Mouse (Mus musculus): ENCODE results near the gene Ifnl3.
A peak's percentile ranks its signal among the peaks of the same experiment; 100 is the strongest.

Gene Ifnl3

DNA sequence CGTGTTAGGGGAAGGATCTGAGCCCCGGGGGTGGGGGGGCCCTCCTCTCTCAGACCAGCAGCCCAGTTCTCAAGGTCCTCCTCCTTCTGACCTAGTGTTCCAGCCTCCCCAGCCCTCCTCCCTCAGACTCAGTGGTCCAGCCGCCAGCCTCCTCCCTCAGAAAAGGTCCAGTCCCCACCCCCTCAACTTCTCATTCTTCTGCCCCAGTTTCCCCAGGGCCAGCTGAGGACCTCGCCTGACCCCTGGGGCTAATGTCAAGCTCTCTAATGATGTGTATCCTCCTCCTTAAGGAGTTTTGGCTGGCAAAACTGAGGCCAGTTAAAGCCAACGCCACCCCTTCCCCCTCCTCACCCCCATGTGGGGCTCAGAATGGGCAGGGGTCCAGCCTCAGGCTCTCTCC is 24.5 kb downstream of the Ifnl3 start, which contains the start of gene Nccrp1:
Gene Nccrp1, minus strand, starts transcription at position 101 of the 400 bp plus-strand sequence.
- DNase-seq = no peak

DNA sequence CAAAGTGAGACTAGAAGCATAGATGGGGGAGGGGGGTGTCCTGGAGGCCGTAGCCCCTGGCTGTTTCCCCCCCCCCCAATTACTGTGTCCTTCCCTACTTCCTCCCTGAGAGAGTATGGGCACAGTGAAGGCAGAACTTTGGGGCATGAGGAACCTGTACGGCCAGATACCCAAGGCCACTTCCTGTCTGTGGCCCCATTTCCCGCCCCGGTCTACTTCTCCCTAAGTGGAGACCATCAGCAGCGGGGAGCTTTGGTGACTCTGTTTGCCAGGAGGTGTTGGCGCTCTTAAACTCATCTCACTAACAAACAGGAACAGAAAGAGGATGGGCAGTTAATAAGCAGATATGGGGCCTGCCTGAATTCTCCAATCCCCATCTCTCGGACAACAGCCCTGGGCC is 25.0 kb downstream of the Ifnl3 start:
- no peak for DNase-seq

DNA sequence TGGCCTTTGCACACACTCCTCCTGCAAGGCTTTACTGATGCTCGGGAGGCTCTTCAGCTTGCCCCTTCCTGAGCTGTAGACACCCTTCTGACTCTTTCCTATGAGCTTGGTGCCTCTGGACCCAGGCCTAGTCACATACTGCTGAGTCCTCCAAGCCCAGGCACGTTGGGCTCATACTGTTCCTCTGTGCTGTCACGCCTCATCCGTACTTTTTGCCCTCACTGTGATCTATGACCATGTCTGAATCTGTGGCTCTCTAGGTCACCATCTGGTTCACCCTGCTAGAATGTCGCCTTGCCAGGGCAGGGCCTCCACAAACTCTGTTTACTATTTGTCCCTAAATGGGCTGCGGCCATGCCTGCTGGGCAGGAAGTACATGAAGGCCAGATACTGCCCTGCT is 30.4 kb downstream of the Ifnl3 start:
- DNase-seq = no peak

GRCm38 (mm10) chr7:28555939-28556535 is 33.4 kb downstream of the Ifnl3 start:
- DNase-seq = no peak

- DNase-seq = no peak
These were observed 34.4 kb downstream of the Ifnl3 start for GRCm38 (mm10) chr7:28557069-28557468.

DNA sequence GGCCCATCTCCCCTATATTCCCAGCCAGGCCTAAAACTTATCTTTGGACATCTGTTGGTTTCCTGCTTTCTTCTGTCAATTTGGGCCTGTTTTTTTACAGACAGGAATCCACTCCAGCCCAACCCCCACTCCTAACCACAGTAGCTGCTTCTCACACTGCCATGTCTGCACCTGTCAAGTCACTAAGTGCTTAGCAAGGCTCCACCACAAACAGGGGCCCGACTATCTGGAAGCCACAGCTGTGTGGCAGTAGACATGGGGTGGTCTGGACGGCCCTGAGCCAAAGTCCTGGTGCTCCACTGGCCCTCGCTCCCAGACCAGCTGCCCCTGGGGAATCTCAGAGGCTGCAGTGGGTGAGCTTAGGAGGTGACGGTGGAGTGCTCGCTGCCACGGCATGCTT is 35.1 kb downstream of the Ifnl3 start:
- DNase-seq = no peak

GRCm38 (mm10) chr7:28558486-28558885 is 35.9 kb downstream of the Ifnl3 start:
- DNase-seq = peak in 1 of 2 experiments; percentile 65

GRCm38 (mm10) chr7:28560856-28561255 is 38.2 kb downstream of the Ifnl3 start:
- DNase-seq = no peak

DNA sequence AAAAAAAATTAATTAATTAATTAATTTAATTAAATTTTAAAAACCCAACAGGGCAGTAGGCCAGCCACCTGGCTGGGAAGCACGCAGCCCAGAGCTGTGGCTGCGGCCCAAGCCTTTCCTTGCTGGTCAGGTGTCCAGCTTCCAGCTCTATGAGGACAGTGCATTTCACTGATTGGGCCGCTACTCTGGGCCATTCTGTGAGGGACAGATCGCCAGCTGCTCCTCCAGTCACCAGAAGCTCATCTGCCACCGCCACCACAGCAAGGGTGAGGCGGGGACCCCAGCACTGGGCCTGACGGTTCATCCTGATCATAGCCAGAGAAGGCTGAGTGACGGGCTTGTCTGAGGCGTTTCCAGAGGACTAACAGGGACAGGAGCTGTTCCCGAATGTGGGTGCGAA is 39.3 kb downstream of the Ifnl3 start:
- peak; percentile 63 to 73 for DNase-seq

DNA sequence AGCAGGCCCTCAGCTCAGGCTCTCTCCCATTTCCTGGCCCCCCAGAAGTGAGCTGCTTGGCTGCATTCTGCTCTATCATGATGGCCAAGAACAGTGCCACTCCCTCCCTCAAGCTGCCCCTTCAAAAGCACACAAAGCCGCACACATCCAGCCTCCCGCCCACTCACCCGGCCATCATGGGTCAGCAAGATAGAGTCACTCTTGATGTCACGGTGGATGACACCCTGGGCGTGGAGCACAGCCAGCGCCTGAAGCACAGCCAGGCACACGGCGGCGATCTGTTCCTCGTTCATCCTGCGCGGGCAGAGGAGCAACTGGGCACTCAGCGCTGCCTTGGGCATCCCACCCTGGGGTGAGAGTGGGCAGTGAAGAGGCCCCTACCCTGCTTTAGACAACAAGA is 39.7 kb downstream of the Ifnl3 start:
- peak; percentile 75 to 80 for DNase-seq

- peak; percentile 62 to 67 for DNase-seq
These were observed 40.3 kb downstream of the Ifnl3 start for GRCm38 (mm10) chr7:28562951-28563350.

- DNase-seq = no peak
These were observed 42.8 kb downstream of the Ifnl3 start for GRCm38 (mm10) chr7:28565407-28565806.

DNA sequence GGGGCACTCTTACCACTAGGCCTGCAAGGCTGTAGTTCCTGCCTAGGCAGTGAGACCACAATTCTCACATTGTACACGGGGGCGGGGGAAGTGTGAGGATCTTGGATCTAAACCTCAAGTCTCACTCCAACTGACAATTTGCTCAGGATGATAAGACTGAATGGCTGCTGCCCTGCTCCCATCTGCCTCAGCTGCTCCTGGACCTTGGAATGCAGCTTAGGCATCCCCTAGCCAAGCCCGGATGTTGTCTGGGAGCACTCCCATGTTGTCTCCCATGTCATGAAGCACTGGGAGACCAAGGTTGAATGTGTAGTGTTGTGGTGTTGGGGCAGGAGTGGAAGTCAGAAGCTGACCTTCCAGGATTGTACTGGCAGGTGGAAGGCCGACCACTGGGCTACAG is 44.9 kb downstream of the Ifnl3 start:
- no peak for DNase-seq

GRCm38 (mm10) chr7:28568253-28568652 is 45.6 kb downstream of the Ifnl3 start:
- DNase-seq = peak; percentile 70 to 80

- peak; percentile 77 to 83 for DNase-seq
These were observed 47.8 kb downstream of the Ifnl3 start for GRCm38 (mm10) chr7:28570291-28570981.

DNA sequence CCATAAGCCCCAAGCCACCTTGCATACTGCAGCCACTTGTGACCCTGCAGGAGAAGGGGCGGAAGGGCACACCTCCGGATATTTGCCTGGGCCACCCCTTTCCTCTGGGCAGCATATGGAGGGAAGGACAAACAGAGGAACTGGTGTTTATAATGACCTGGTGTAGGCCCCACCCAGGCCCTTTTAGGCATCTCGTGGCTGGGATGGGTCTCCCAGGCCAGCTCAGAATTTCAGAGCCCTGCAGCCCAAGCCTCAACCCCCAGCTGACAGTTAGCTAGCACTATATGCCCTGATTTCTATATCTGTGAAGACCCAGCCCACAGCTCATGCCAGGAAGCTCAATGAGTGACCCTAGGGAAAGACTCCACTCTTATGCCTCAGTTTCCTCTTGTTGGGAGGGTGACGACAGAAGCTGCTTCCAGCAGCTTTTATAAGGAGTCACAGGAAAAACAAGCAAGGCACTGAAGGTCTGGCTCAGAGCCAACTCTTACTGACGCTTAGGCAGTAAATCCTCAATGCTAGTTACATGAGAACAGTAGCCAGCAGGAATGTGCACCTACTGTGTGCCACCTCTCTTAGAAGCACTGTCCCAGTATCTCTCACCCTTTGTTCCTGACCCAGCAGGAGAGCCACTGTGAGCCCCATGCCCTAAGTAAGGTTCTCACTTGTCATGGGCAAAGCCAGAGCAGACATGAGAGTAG is 48.5 kb downstream of the Ifnl3 start:
- peak in 1 of 2 experiments; percentile 47 for DNase-seq

DNA sequence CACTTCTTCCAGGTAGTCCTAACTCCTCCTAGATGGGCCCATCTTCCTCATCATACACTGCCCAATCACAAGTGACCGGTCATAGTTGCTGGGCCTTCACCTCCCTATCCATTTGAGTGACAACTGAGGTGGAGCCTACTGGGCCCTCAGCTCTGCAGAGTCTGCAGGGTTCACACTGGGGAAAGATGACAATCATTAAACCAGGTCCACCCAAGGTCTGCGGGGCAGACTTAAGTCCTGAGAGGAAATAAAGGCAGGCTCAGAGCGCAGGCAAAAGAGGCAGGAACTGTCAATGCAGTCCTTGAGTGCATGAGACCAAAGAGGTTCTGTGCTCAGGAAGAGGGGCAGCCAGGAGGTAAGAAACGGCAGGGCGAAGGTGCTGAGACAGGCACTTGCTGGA is 50.1 kb downstream of the Ifnl3 start:
- DNase-seq = no peak

- no peak for DNase-seq
These were observed 50.6 kb downstream of the Ifnl3 start for GRCm38 (mm10) chr7:28573236-28573635.

Measured in cerebellum, postnatal 25 days (tissue).